Mouse (Mus musculus): Measurements from ENCODE around the gene Pros1. TPM values are rescaled to one million over a fixed set of nuclear protein-coding genes. Genes with fewer than 3 reads are reported as not detected.

Gene Pros1
- polyA plus RNA-seq, 1 experiment: 2.4 TPM

GRCm38 (mm10) chr16:62852464-62853252 lies 1.4 kb upstream of the Pros1 start:
- Histone ChIP-seq H3K4me3 (ENCODE audit: low read depth, low read length) (no peak overlapping the region), H3K27me3 (ENCODE audit: control insufficient read depth, insufficient read depth, low read length) (no peaks in the 10 kb centered on the region), H3K36me3 (ENCODE audit: control insufficient read depth, insufficient read depth, low read length) (no peaks in the 10 kb centered on the region), H3K4me1 (ENCODE audit: control insufficient read depth, insufficient read depth, insufficient read length, low read length) (peaks cover 3% of the 10 kb centered on the region), H3K27ac (ENCODE audit: insufficient read depth, low read depth, low read length) (no peak overlapping the region)
- WGBS: 81% methylated on average over 3 of the region's 3 CpGs
- no peak for TF ChIP-seq CTCF (IDR thresholded peaks at IDR 0.05; ENCODE audit: extremely low read depth, insufficient read length, insufficient replicate concordance, low read depth, low read length)
- TF ChIP-seq POLR2A (IDR thresholded peaks at IDR 0.05; ENCODE audit: low read depth, low read length): no peak

GRCm38 (mm10) chr16:62853611-62854126 lies 438 bp upstream of the Pros1 start:
- Histone ChIP-seq H3K27me3 (ENCODE audit: control insufficient read depth, insufficient read depth, low read length) (no peaks in the 10 kb centered on the region), H3K36me3 (ENCODE audit: control insufficient read depth, insufficient read depth, low read length) (no peaks in the 10 kb centered on the region), H3K4me1 (ENCODE audit: control insufficient read depth, insufficient read depth, insufficient read length, low read length) (peaks cover 3% of the 10 kb centered on the region), H3K27ac (ENCODE audit: insufficient read depth, low read depth, low read length) (no peak overlapping the region), H3K4me3 (ENCODE audit: low read depth, low read length) (peak overlapping the region; percentile 89)
- 5% methylated on average over 3 of the region's 3 CpGs for WGBS
- no peak for TF ChIP-seq CTCF (IDR thresholded peaks at IDR 0.05; ENCODE audit: extremely low read depth, insufficient read length, insufficient replicate concordance, low read depth, low read length)
- TF ChIP-seq POLR2A (IDR thresholded peaks at IDR 0.05; ENCODE audit: low read depth, low read length): no peak

DNA sequence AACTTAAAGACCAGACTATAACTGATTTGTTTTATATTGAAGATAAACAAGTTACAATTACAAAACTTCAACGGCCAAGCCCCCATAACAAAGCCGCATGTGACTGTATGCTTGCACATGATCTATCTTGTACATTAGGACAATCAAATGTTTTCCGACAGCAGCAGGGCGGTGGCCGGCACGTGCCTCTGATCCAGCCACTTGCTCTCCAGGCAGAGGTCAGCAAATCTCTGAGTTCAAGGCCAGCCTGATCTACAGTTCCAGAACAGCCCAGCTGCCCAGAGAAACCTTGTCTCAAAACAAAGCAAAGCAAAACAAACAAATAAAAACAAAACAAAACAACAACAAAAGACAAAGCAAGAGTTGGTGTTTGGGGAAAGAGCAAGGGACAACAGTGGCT lies 1.3 kb downstream of the Pros1 start:
- no peaks in the 10 kb centered on the region for H3K27me3 ChIP-seq (ENCODE audit: control insufficient read depth, insufficient read depth, low read length)
- 69% methylated on average over 6 of the region's 6 CpGs for WGBS
- H3K4me3 ChIP-seq (ENCODE audit: low read depth, low read length): peak overlapping the region; percentile 21; the same call in 1 of the 2 replicates
- no peak overlapping the region for H3K27ac ChIP-seq (ENCODE audit: insufficient read depth, low read depth, low read length)
- TF ChIP-seq POLR2A (IDR thresholded peaks at IDR 0.05; ENCODE audit: low read depth, low read length): no peak
- TF ChIP-seq CTCF (IDR thresholded peaks at IDR 0.05; ENCODE audit: extremely low read depth, insufficient read length, insufficient replicate concordance, low read depth, low read length): no peak
- H3K36me3 ChIP-seq (ENCODE audit: control insufficient read depth, insufficient read depth, low read length): no peaks in the 10 kb centered on the region
- peaks cover 3% of the 10 kb centered on the region for H3K4me1 ChIP-seq (ENCODE audit: control insufficient read depth, insufficient read depth, insufficient read length, low read length)

- WGBS: 93% methylated on average over 2 of the region's 2 CpGs
- Histone ChIP-seq H3K36me3 (ENCODE audit: control insufficient read depth, insufficient read depth, low read length) (no peaks in the 10 kb centered on the region), H3K4me1 (ENCODE audit: control insufficient read depth, insufficient read depth, insufficient read length, low read length) (peaks cover 3% of the 10 kb centered on the region), H3K27me3 (ENCODE audit: control insufficient read depth, insufficient read depth, low read length) (no peaks in the 10 kb centered on the region), H3K27ac (ENCODE audit: insufficient read depth, low read depth, low read length) (no peak overlapping the region), H3K4me3 (ENCODE audit: low read depth, low read length) (no peak overlapping the region)
- TF ChIP-seq CTCF (IDR thresholded peaks at IDR 0.05; ENCODE audit: extremely low read depth, insufficient read length, insufficient replicate concordance, low read depth, low read length) (no peak), POLR2A (IDR thresholded peaks at IDR 0.05; ENCODE audit: low read depth, low read length) (no peak)
Observed at GRCm38 (mm10) chr16:62856273-62856672, 2.2 kb downstream of the Pros1 start.

DNA sequence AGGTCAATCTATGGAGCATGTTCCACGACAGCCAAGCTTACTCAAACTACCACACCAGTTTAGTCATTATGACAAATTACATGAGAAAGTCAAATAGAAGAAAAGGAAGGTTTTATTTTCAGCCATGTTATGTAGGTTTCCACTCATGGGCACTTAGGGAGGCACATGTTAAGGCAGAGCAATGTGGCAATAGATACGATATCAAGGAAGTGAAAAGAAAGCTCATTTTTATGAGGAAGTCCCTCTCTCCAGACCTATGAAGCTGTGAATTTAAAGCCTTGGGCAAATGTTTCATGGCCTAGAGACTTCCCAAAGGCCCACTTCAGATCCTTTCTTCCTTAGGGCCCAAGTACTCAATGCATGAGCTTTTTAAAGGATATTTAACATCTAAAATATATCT lies 3.4 kb downstream of the Pros1 start:
- Histone ChIP-seq H3K36me3 (ENCODE audit: control insufficient read depth, insufficient read depth, low read length) (no peaks in the 10 kb centered on the region), H3K4me1 (ENCODE audit: control insufficient read depth, insufficient read depth, insufficient read length, low read length) (peaks cover 3% of the 10 kb centered on the region), H3K4me3 (ENCODE audit: low read depth, low read length) (no peak overlapping the region), H3K27ac (ENCODE audit: insufficient read depth, low read depth, low read length) (no peak overlapping the region), H3K27me3 (ENCODE audit: control insufficient read depth, insufficient read depth, low read length) (no peaks in the 10 kb centered on the region)
- 76% methylated on average over 2 of the region's 2 CpGs for WGBS
- TF ChIP-seq POLR2A (IDR thresholded peaks at IDR 0.05; ENCODE audit: low read depth, low read length) (no peak), CTCF (IDR thresholded peaks at IDR 0.05; ENCODE audit: extremely low read depth, insufficient read length, insufficient replicate concordance, low read depth, low read length) (no peak)

DNA sequence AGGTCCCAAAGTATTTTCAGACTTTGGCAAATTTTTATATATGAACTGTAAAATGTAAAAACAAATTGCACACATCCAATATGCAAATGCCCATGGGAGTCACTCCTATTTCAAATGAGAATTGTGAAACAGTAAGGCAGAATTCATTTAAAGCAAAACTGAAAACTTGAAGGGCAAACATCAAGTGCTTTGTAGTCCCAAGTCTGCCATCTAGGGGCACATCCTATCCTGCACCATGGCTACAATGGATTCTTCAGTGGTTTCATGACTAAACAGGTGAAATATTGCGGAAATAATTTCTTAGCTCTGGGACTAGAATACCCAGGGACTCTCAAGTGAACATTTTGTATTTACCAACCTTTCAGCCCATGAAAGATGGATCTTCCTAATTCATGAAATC lies 3.9 kb downstream of the Pros1 start:
- Histone ChIP-seq H3K27ac (ENCODE audit: insufficient read depth, low read depth, low read length) (no peak overlapping the region), H3K4me1 (ENCODE audit: control insufficient read depth, insufficient read depth, insufficient read length, low read length) (peaks cover 3% of the 10 kb centered on the region), H3K4me3 (ENCODE audit: low read depth, low read length) (no peak overlapping the region), H3K36me3 (ENCODE audit: control insufficient read depth, insufficient read depth, low read length) (no peaks in the 10 kb centered on the region), H3K27me3 (ENCODE audit: control insufficient read depth, insufficient read depth, low read length) (no peaks in the 10 kb centered on the region)
- 89% methylated on average over 1 of the region's 1 CpGs for WGBS
- TF ChIP-seq CTCF (IDR thresholded peaks at IDR 0.05; ENCODE audit: extremely low read depth, insufficient read length, insufficient replicate concordance, low read depth, low read length): no peak
- TF ChIP-seq POLR2A (IDR thresholded peaks at IDR 0.05; ENCODE audit: low read depth, low read length): no peak

DNA sequence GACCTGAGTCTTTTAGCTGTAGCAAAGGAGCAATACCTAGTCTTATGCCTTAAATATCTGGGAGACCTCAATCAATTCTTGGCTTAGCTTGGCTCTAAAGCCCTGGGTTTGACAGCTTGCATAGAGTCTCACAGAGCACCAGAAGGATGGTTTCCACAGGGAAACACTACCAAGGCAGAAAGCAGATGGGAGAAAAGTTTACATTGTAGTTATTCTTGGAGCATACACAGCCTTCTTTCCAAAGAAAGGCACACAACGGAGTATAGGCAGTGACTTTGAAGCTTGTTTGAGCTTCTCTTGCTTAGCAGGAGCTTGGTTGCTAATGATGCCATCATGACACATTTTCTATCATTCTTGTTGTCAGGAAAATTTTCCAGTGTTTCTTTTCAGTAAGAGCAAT lies 6.0 kb downstream of the Pros1 start:
- TF ChIP-seq POLR2A (IDR thresholded peaks at IDR 0.05; ENCODE audit: low read depth, low read length) (no peak), CTCF (IDR thresholded peaks at IDR 0.05; ENCODE audit: extremely low read depth, insufficient read length, insufficient replicate concordance, low read depth, low read length) (no peak)
- Histone ChIP-seq H3K4me1 (ENCODE audit: control insufficient read depth, insufficient read depth, insufficient read length, low read length) (0 out of 2 replicates have a peak, but pooled peaks cover 1% of the 10 kb centered on the region), H3K27me3 (ENCODE audit: control insufficient read depth, insufficient read depth, low read length) (no peaks in the 10 kb centered on the region), H3K27ac (ENCODE audit: insufficient read depth, low read depth, low read length) (no peak overlapping the region), H3K4me3 (ENCODE audit: low read depth, low read length) (no peak overlapping the region), H3K36me3 (ENCODE audit: control insufficient read depth, insufficient read depth, low read length) (no peaks in the 10 kb centered on the region)
- WGBS: 74% methylated on average over 1 of the region's 1 CpGs

Measured in small intestine, adult 2 months (tissue).